Mouse (Mus musculus): Measurements from ENCODE around the gene Vmn1r151. TPM values are rescaled to one million over a fixed set of nuclear protein-coding genes. Genes with fewer than 3 reads are reported as not detected.
"Not testable (repeated sequence)": the region's sequence is repeated elsewhere in the genome, so short reads cannot be mapped to it uniquely, and the experiment has no call there.

Gene Vmn1r151
- polyA plus RNA-seq (2012; fragmentation: generic; extraction: Trizol) = not detected

DNA sequence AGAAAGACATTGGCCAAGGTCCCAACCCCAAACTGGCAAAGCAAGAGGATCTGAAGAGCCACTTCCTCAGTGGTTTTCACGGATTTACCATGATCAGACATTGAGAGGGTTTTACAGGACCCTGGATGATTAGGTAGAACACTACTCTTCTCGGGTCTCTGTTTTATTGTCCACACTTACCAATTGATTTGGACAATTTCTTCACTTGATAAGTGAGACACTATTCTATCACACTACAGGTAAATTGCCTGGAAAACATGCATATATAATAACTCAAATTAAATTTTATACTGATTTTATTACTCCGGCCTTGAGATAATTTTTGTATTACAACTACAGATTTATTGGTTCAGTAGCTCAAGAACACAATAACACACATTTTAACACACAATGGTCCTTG is at the start of gene Vmn1r151:
Gene Vmn1r151, minus strand, starts transcription at position 101 of the 400 bp plus-strand sequence.
- H3K4me3 ChIP-seq; H3ac ChIP-seq (ENCODE audit: control insufficient read depth, insufficient read length); H3K36me3 ChIP-seq (ENCODE audit: control insufficient read depth, insufficient read depth); H3K27me3 ChIP-seq (ENCODE audit: control insufficient read depth, insufficient read depth, insufficient read length); H3K79me2 ChIP-seq (ENCODE audit: control insufficient read depth, insufficient read depth); H3K4me2 ChIP-seq (ENCODE audit: low read depth): not testable (repeated sequence)

DNA sequence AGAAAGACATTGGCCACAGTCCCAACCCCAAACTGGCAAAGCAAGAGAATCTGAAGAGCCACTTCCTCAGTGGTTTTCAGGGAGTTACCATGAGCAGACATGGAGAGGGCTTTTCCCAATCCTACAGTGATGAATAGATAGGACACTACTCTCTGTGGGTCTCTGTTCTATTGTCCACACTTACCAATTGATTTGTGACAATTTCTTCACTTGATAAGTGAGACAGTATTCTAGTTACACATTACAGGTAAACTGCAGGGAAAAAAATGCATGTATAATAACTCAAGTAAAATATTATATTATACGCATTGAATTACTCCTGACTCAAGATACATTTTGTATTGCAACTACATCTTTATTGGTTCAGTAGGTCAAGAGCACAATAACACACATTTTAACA is 35.3 kb upstream of the Vmn1r151 start, which contains the start of gene Gm8677:
Gene Gm8677, minus strand, starts transcription at position 101 of the 400 bp plus-strand sequence.
- H3K36me3 ChIP-seq (ENCODE audit: control insufficient read depth, insufficient read depth); H3ac ChIP-seq (ENCODE audit: control insufficient read depth, insufficient read length); H3K79me2 ChIP-seq (ENCODE audit: control insufficient read depth, insufficient read depth); H3K4me2 ChIP-seq (ENCODE audit: low read depth); H3K4me3 ChIP-seq; H3K27me3 ChIP-seq (ENCODE audit: control insufficient read depth, insufficient read depth, insufficient read length): not testable (repeated sequence)

DNA sequence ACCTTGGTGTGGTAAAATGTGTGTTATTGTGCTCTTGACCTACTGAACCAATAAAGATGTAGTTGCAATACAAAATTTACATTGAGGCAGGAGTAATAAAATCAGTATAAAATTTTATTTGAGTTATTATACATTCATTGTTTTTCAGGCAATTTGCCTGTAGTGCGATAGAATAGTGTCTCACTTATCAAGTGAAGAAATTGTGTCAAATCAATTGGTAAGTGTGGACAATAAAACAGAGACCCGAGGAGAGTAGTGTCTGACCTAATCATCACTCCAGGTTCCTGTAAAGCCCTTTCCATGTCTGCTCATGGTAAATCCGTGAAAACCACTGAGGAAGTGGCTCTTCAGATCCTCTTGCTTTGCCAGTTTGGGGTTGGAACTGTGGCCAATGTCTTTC is 23.2 kb upstream of the Vmn1r151 start, which contains the start of gene Vmn1r152:
Gene Vmn1r152, plus strand, starts transcription at position 301 of the 400 bp plus-strand sequence.
- H3K4me2 ChIP-seq (ENCODE audit: low read depth); H3K79me2 ChIP-seq (ENCODE audit: control insufficient read depth, insufficient read depth); H3K27me3 ChIP-seq (ENCODE audit: control insufficient read depth, insufficient read depth, insufficient read length); H3ac ChIP-seq (ENCODE audit: control insufficient read depth, insufficient read length); H3K36me3 ChIP-seq (ENCODE audit: control insufficient read depth, insufficient read depth); H3K4me3 ChIP-seq: not testable (repeated sequence)

DNA sequence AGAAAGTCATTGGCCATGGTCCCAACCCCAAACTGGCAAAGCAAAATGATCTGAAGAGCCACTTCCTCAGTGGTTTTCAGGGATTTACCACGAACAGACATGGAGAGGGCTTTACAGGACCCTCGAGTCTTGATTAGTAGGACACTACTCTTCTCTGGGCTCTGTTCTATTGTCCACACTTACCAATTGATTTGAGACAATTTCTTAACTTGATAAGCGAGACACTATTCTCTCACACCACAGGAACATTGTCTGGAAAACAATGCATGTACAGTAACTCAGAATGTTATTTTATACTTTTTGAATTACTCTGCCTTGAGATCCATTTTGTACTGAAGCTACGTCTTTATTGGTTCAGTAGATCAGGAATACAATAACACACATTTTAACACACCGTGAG is 35.5 kb downstream of the Vmn1r151 start, which contains the start of gene Gm10665:
Gene Gm10665, minus strand, starts transcription at position 101 of the 400 bp plus-strand sequence.
- not testable (repeated sequence) for H3K79me2 ChIP-seq (ENCODE audit: control insufficient read depth, insufficient read depth); H3K4me3 ChIP-seq; H3ac ChIP-seq (ENCODE audit: control insufficient read depth, insufficient read length); H3K27me3 ChIP-seq (ENCODE audit: control insufficient read depth, insufficient read depth, insufficient read length); H3K4me2 ChIP-seq (ENCODE audit: low read depth); H3K36me3 ChIP-seq (ENCODE audit: control insufficient read depth, insufficient read depth)

Other genes with a start within 250 kb of the Vmn1r151 start
- gene Gm4187, start 170.0 kb downstream of the Vmn1r151 start, polyA plus RNA-seq (2012; fragmentation: generic; extraction: Trizol) = not detected
- not detected for gene Gm8660, start 128.6 kb downstream of the Vmn1r151 start, polyA plus RNA-seq (2012; fragmentation: generic; extraction: Trizol)
- gene Vmn1r148, start 86.1 kb downstream of the Vmn1r151 start, polyA plus RNA-seq (2012; fragmentation: generic; extraction: Trizol) = not detected
- gene Vmn1r149, start 61.4 kb downstream of the Vmn1r151 start, polyA plus RNA-seq (2012; fragmentation: generic; extraction: Trizol) = not detected
- not detected for gene Gm10665, start 35.6 kb downstream of the Vmn1r151 start, polyA plus RNA-seq (2012; fragmentation: generic; extraction: Trizol)
- not detected for gene Vmn1r152, start 23.3 kb upstream of the Vmn1r151 start, polyA plus RNA-seq (2012; fragmentation: generic; extraction: Trizol)
- not detected for gene Gm8677, start 35.2 kb upstream of the Vmn1r151 start, polyA plus RNA-seq (2012; fragmentation: generic; extraction: Trizol)
- gene Gm4201, start 65.7 kb upstream of the Vmn1r151 start, polyA plus RNA-seq (2012; fragmentation: generic; extraction: Trizol) = not detected
- not detected for gene Gm4565, start 88.4 kb upstream of the Vmn1r151 start, polyA plus RNA-seq (2012; fragmentation: generic; extraction: Trizol)
- not detected for gene Vmn1r155, start 158.3 kb upstream of the Vmn1r151 start, polyA plus RNA-seq (2012; fragmentation: generic; extraction: Trizol)
- not detected for gene Gm8693, start 192.6 kb upstream of the Vmn1r151 start, polyA plus RNA-seq (2012; fragmentation: generic; extraction: Trizol)
- not detected for gene Gm4567, start 220.0 kb upstream of the Vmn1r151 start, polyA plus RNA-seq (2012; fragmentation: generic; extraction: Trizol)

Measured in myocyte (in vitro differentiated cells).